Mouse (Mus musculus) hindbrain, embryonic 14.5 days (tissue): ENCODE data around the gene Ufd1. TPM values are rescaled to one million over a fixed set of nuclear protein-coding genes. Genes with fewer than 3 reads are reported as not detected.

Experiments
- ATAC-seq: fragments of 200-750 bp; cut with Nextera tagmentation; 2 replicates; pipeline ENCODE4 v1.8.0; 2017; ENCODE audit warnings: moderate number of reproducible peaks, mild to moderate bottlenecking, moderate TSS enrichment, moderate library complexity; ENCODE audit not compliant: low FRiP score
- DNase-seq: peaks from one replicate; pipeline ENCODE4 v3.0.0-alpha.2; 2015; ENCODE audit warnings: low spot score
- H3K27ac ChIP-seq: fragments of 300-500 bp; sonication (generic); 2 replicates; pipeline ENCODE4 v1.5.1; 2014; ENCODE audit warnings: mild to moderate bottlenecking, moderate library complexity
- H3K27me3 ChIP-seq: fragments of 300-500 bp; sonication (generic); 2 replicates; pipeline ENCODE4 v1.6.1; 2014; ENCODE audit warnings: mild to moderate bottlenecking, low read length, mixed read lengths; ENCODE audit not compliant: control insufficient read depth, insufficient read depth
- H3K36me3 ChIP-seq: fragments of 300-500 bp; sonication (generic); replicated peaks from 2 replicates; pipeline ENCODE4 v1.6.1; 2014; ENCODE audit not compliant: control insufficient read depth, insufficient read depth
- H3K4me1 ChIP-seq: fragments of 300-500 bp; sonication (generic); replicated peaks from 2 replicates; pipeline ENCODE4 v1.6.1; 2014; ENCODE audit warnings: antibody characterized with exemption, low read length, mixed read lengths; ENCODE audit not compliant: control insufficient read depth, insufficient read depth
- H3K4me2 ChIP-seq: fragments of 300-500 bp; sonication (generic); replicated peaks from 2 replicates; pipeline ENCODE4 v1.6.1; 2014; ENCODE audit warnings: mild to moderate bottlenecking, moderate library complexity
- H3K4me3 ChIP-seq: fragments of 300-500 bp; sonication (generic); replicated peaks from 2 replicates; pipeline ENCODE4 v1.5.1; 2014; ENCODE audit warnings: mild to moderate bottlenecking, low read length
- H3K9ac ChIP-seq: fragments of 300-500 bp; sonication (generic); 2 replicates; pipeline ENCODE4 v1.6.1; 2014
- H3K9me3 ChIP-seq: fragments of 300-500 bp; sonication (generic); 2 replicates; pipeline ENCODE4 v1.6.1; 2016; ENCODE audit warnings: low read length; ENCODE audit not compliant: control insufficient read depth
- WGBS: fragments of 180-500 bp; shearing (Covaris S2); extraction: QIAGEN DNeasy Blood & Tissue Kit; methylation state at CpG from one replicate; pipeline ENCODE4 v1.1.7; 2014; 5-methylcytosine and 5-hydroxymethylcytosine counted together
- polyA plus RNA-seq: library from polyadenylated mRNA; unstranded; fragments of >200 nt; fragmentation: Nextera tagmentation; extraction: Ambion mirVana; gene quantifications from 2 replicates; pipeline ENCODE4 v1.2.1, GENCODE M21; 2014

Ufd1 gene
- polyA plus RNA-seq, 1 experiment from 2014 or later = 90.8 TPM

DNA sequence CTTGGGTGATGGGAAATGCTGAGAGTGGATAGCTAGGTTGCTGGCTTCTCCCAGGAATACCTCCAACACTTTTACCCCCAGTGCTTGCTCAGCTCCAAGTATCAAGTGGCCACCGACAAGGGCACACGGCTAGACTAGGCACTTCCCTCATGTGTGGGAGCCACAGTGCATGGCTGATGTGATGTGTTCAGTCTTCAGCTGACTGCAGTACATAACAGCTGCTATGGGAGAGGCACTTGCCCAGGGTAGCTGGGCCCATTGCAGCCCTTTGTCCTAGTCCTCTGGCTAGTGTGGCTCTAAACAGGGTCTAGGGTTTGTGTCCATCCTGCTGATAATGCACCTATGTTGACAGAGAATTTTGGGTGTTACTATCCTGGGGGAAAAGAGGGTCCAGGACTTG is 33.1 kb upstream of the Ufd1 start:
- Histone ChIP-seq H3K4me1 (peaks cover 6% of the 10 kb centered on the region; the same call in 1 of the 2 replicates), H3K9ac (peak overlapping the region; percentile 2; the same call in 1 of the 2 replicates), H3K4me2 (no peak overlapping the region), H3K27ac (no peak overlapping the region), H3K4me3 (peak overlapping the region; percentile 48), H3K9me3 (no peaks in the 10 kb centered on the region), H3K36me3 (no peaks in the 10 kb centered on the region), H3K27me3 (peaks cover 43% of the 10 kb centered on the region)
- WGBS = 66% methylated on average over 2 of the region's 2 CpGs
- no peak for ATAC-seq
- no peak for DNase-seq

DNA sequence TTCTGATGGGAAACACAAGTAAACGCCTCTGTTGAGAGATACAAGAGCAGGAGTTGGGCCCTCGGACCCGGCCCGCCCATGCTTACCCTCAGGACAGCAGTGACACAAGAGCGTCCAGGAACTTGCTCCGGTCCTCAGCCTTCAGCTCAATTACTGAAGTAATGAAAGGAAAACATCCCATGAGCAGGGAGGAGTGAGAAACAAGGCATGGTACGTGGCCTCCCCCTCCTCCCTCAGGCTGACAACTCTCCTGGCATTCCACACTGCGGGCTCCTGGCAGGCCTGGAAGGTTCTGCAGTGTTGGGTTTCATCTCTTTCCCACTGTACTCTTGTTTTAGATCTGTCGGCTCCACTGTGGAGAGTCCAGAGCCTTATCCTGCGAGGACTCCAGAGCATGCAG is 29.8 kb upstream of the Ufd1 start:
- ATAC-seq (no peak), DNase-seq (no peak)
- H3K36me3 ChIP-seq = no peaks in the 10 kb centered on the region
- H3K4me2 ChIP-seq = no peak overlapping the region
- no peak overlapping the region for H3K9ac ChIP-seq
- no peak overlapping the region for H3K27ac ChIP-seq
- WGBS = 94% methylated on average over 10 of the region's 10 CpGs
- no peak overlapping the region for H3K4me3 ChIP-seq
- peaks cover 26% of the 10 kb centered on the region for H3K27me3 ChIP-seq
- no peaks in the 10 kb centered on the region for H3K9me3 ChIP-seq
- H3K4me1 ChIP-seq = peaks cover 6% of the 10 kb centered on the region; the same call in 1 of the 2 replicates

DNA sequence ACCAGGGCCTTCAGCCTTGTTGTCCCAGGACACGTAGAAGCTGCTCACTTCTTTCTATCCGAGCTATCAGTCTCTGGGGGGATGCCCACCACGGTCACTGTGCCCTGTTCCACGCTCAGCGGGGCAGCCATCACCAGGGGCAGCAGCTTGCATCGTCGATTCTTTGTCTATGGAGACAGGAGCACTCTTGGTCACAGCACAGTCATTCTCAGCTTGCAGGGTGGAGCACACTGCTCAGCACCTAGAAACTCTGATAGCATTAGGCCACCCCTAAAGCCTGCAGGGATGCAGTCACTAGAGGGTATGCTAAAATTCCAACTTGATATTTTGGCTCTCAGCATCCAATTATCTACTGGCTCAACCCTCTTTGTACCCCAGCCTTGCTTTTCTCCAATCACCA is 26.6 kb upstream of the Ufd1 start:
- Histone ChIP-seq H3K36me3 (no peaks in the 10 kb centered on the region), H3K4me3 (no peak overlapping the region)
- WGBS = 93% methylated on average over 7 of the region's 7 CpGs

DNA sequence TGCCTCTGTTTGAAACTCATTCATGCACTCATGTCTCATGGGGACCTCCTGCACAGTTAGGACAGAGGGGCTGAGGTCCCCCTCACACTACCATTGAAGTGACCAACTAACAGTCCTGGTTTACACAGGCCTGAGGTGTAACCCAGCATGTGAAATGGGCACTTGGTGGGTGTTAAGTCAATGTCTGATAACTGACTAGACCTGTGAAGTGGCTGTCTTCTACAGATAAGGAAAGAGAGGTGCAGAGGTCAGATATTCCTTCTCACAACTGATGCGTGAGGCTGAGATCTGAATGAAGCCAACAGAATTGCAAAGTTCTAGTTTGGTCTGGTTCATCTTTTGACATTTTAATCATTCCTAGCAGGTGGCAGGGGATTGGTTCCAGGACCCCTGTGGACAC is 26.1 kb upstream of the Ufd1 start:
- H3K36me3 ChIP-seq = no peaks in the 10 kb centered on the region
- DNase-seq (no peak), ATAC-seq (no peak)
- no peak overlapping the region for H3K27ac ChIP-seq
- no peak overlapping the region for H3K9ac ChIP-seq
- no peaks in the 10 kb centered on the region for H3K9me3 ChIP-seq
- no peaks in the 10 kb centered on the region for H3K27me3 ChIP-seq
- H3K4me3 ChIP-seq = no peak overlapping the region
- H3K4me2 ChIP-seq = no peak overlapping the region
- 72% methylated on average over 1 of the region's 1 CpGs for WGBS
- H3K4me1 ChIP-seq = no peaks in the 10 kb centered on the region

More for the DNA sequence above, 26.6 kb upstream of the Ufd1 start:
- Histone ChIP-seq H3K9me3 (no peaks in the 10 kb centered on the region), H3K4me2 (no peak overlapping the region), H3K4me1 (no peaks in the 10 kb centered on the region), H3K27me3 (no peaks in the 10 kb centered on the region), H3K27ac (no peak overlapping the region), H3K9ac (no peak overlapping the region)
- no peak for DNase-seq
- no peak for ATAC-seq

DNA sequence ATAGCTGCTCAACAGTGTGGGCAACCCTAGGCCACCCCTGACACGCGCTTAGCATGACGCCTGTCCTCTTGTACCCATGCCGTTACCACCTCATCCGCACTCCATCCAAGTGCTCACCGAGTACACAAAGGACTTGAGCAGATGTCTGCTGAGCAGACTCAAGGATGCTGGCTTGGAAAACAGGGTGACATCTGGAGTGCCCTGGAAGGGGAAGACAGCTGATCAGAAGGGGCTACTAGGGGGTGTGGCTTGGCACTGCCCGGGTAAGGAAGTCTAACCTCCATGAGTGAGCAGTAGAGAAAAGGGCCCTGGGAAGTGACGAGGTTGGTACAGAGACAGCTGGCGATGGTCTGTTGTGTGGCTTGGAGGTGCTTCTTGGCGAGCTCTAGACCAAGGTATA is 24.9 kb upstream of the Ufd1 start:
- H3K27me3 ChIP-seq = no peaks in the 10 kb centered on the region
- H3K27ac ChIP-seq = no peak overlapping the region
- H3K9me3 ChIP-seq = no peaks in the 10 kb centered on the region
- H3K4me1 ChIP-seq = no peaks in the 10 kb centered on the region
- no peak overlapping the region for H3K9ac ChIP-seq
- ATAC-seq (no peak), DNase-seq (no peak)
- no peaks in the 10 kb centered on the region for H3K36me3 ChIP-seq
- H3K4me3 ChIP-seq = no peak overlapping the region
- WGBS = 92% methylated on average over 10 of the region's 10 CpGs
- H3K4me2 ChIP-seq = no peak overlapping the region

DNA sequence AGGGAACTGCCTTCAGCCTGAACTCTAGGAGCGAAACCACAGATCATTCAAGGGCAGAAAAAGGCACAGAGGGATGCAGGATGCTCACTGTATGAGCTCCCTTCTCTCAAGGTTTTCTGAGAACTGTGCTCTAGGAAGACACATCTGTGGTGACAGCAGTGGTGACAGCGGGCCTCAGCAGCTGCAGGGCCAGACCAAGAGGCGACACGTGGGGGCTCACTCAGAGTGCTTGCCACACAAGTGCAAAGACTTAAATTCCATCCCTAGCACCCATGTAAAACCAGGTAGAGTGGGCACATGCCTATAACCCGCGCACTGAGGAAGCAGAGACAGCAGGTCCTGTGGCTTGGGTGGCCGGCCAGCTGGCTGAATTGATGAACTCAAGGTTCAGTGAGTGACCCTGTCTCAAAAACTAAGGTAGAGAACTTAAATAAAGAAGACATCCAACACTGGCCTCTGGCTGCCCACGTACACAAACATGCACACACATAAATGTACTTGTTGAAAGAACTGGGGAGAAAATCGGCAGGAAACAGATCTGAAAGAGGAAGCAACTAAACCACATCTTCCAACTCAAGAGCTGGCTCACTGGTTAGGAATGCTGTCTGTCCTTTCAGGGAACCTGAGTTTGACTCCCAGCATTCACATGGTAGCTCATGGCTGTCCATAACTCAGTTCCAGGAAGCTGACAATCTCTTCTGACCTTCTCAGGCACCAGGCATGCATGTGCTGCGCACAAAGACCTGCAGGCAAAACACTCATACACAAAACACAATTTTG is 22.8 kb upstream of the Ufd1 start:
- no peaks in the 10 kb centered on the region for H3K4me1 ChIP-seq
- no peak overlapping the region for H3K27ac ChIP-seq
- 90% methylated on average over 10 of the region's 10 CpGs for WGBS
- no peak overlapping the region for H3K4me2 ChIP-seq
- H3K4me3 ChIP-seq = no peak overlapping the region
- DNase-seq (no peak), ATAC-seq (no peak)
- no peaks in the 10 kb centered on the region for H3K27me3 ChIP-seq
- no peaks in the 10 kb centered on the region for H3K36me3 ChIP-seq
- no peaks in the 10 kb centered on the region for H3K9me3 ChIP-seq
- no peak overlapping the region for H3K9ac ChIP-seq

DNA sequence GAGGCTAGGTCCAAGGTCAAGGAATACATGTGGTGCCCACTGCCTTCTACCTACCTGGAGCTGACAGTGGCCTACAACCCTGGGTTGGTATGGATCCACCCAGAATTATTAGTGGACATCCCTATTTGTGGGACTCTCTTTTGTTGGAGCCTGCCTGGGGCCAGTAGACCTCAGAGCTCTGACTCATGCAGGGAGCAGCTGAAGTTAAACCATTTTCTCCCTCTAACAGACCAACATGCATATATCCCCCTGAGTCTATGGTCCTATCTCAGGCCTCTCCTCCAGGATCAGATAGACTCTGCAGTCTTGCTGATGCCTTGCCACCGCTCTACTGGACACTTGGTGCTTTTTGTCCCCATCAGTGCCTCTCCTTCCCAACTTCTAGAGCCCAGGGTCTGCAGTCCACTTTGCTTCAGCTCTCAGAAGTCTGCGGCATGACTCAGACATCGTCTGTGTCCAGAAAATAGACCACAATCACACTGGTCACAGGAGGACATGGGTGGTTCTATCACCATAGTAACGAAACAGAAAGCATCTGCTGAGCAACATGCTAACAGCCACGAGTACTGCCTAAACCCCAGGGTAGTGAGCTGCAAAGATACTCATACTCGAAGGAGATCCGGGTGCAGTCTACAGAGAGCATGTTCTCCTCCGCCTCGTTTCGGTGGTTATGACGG is 16.2 kb upstream of the Ufd1 start:
- ATAC-seq = no peak
- 84% methylated on average over 11 of the region's 11 CpGs for WGBS
- no peaks in the 10 kb centered on the region for H3K4me1 ChIP-seq
- no peaks in the 10 kb centered on the region for H3K27me3 ChIP-seq
- H3K27ac ChIP-seq = no peak overlapping the region
- H3K9ac ChIP-seq = no peak overlapping the region
- no peak for DNase-seq
- H3K4me3 ChIP-seq = no peak overlapping the region
- no peaks in the 10 kb centered on the region for H3K36me3 ChIP-seq
- H3K4me2 ChIP-seq = no peak overlapping the region
- H3K9me3 ChIP-seq = no peaks in the 10 kb centered on the region

DNA sequence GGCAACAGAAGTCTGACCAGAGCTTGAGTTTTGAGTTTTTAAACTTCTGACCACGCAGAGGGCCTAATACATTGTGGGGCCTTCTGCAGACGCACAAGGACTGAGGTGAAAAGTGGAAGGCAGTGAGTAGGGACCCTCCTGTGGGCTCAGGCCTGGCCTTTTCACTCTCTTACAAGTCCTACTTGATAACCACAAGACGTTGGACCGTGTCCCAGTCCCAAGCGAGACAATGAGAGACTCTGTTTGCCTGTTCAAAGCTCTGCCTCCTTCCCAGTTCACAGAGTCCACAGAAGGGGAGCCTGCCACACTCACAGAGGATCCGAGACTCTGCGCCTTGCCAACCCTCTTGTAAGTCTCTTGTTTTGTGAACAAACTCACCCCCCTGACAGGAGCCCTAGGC is 14.9 kb upstream of the Ufd1 start:
- no peak overlapping the region for H3K4me3 ChIP-seq
- no peaks in the 10 kb centered on the region for H3K9me3 ChIP-seq
- H3K9ac ChIP-seq = no peak overlapping the region
- H3K4me1 ChIP-seq = no peaks in the 10 kb centered on the region
- ATAC-seq (no peak), DNase-seq (no peak)
- no peaks in the 10 kb centered on the region for H3K27me3 ChIP-seq
- H3K27ac ChIP-seq = no peak overlapping the region
- H3K36me3 ChIP-seq = 0 out of 2 replicates have a peak, but pooled peaks cover 3% of the 10 kb centered on the region
- WGBS = 90% methylated on average over 7 of the region's 7 CpGs
- no peak overlapping the region for H3K4me2 ChIP-seq

DNA sequence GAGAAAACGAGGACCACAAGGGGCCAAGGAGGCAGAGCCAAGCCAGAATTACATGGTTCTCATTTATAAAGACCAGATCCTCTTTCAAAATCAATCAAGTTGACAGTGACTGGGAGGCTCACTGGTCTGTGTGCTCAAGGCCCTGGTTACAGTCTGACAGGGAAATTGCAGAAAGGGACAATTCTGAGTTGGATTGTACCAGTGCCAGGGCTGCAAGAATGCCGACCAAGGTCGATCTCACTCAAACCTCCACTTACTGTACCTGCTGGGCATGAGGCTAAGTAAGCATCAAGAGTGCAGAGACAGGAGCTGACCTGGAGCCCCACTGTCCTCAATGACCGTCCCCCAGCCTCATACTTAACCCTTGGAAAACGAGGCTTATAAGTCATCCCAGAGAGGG is 13.4 kb upstream of the Ufd1 start:
- no peaks in the 10 kb centered on the region for H3K4me1 ChIP-seq
- 0 out of 2 replicates have a peak, but pooled peaks cover 4% of the 10 kb centered on the region for H3K36me3 ChIP-seq
- H3K9ac ChIP-seq = no peak overlapping the region
- no peak overlapping the region for H3K4me2 ChIP-seq
- 93% methylated on average over 5 of the region's 5 CpGs for WGBS
- H3K9me3 ChIP-seq = no peaks in the 10 kb centered on the region
- no peak for ATAC-seq
- H3K27me3 ChIP-seq = no peaks in the 10 kb centered on the region
- no peak overlapping the region for H3K27ac ChIP-seq
- H3K4me3 ChIP-seq = no peak overlapping the region
- DNase-seq = no peak
